Mouse (Mus musculus): ENCODE results near the gene Gm32717.
"Not testable (repeated sequence)": the region's sequence is repeated elsewhere in the genome, so short reads cannot be mapped to it uniquely, and the experiment has no call there.

DNA sequence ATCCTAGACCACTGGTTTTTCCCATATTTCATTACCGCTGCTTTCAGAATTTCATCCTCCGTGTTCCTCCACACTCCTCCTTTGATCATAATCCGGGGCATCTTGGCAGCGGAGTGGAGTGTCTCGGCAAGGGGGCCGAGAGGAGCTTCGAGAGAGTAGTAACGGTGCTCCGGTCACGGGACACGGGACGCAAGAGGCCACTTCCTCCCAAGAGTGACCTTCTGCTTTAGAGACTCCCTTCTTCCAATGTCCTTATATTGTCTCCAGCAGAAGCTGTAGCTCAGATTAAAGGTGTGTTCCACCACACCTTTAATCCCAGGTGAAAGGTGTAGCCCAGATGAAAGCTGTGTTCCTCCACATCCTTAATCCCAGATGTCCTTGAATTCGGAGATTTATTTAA is at the start of gene Gm32717:
- TF ChIP-seq CTCF (IDR thresholded peaks at IDR 0.05; ENCODE audit: low read depth, low read length); GATA1 (IDR thresholded peaks at IDR 0.05; ENCODE audit: borderline replicate concordance, low read length): not testable (repeated sequence)
